Mouse (Mus musculus) intestine, embryonic 15.5 days (tissue): ENCODE measurements at regions not wholly inside any gene's neighbourhood (a gene's known extent, or its start where the extent isn't known, plus 50 kb on each side); places are given as distances from the start of the nearest gene placed in this dataset.

ENCODE experiments used
- ATAC-seq: fragments of 200-750 bp; cut with Nextera tagmentation; 2 replicates; pipeline ENCODE4 v1.8.0; 2017; ENCODE audit warnings: moderate TSS enrichment, moderate library complexity
- H3K27ac ChIP-seq: fragments of 300-500 bp; sonication (generic); 2 replicates; pipeline ENCODE4 v1.5.1; 2015; ENCODE audit warnings: mild to moderate bottlenecking, inconsistent platforms
- H3K27me3 ChIP-seq: fragments of 300-500 bp; sonication (generic); replicated peaks from 2 replicates; pipeline ENCODE4 v1.6.1; 2015; ENCODE audit warnings: inconsistent platforms
- H3K36me3 ChIP-seq: fragments of 300-500 bp; sonication (generic); 2 replicates; pipeline ENCODE4 v1.6.1; 2015; ENCODE audit warnings: inconsistent platforms
- H3K4me1 ChIP-seq: fragments of 300-500 bp; sonication (generic); replicated peaks from 2 replicates; pipeline ENCODE4 v1.6.1; 2015; ENCODE audit warnings: inconsistent platforms
- H3K4me2 ChIP-seq: fragments of 300-500 bp; sonication (generic); replicated peaks from 2 replicates; pipeline ENCODE4 v1.6.1; 2015; ENCODE audit warnings: mild to moderate bottlenecking, inconsistent platforms
- H3K4me3 ChIP-seq: fragments of 300-500 bp; sonication (generic); replicated peaks from 2 replicates; pipeline ENCODE4 v1.5.1; 2015; ENCODE audit warnings: inconsistent platforms
- H3K9ac ChIP-seq: fragments of 300-500 bp; sonication (generic); 2 replicates; pipeline ENCODE4 v1.6.1; 2015; ENCODE audit warnings: inconsistent platforms
- H3K9me3 ChIP-seq: fragments of 300-500 bp; sonication (generic); 2 replicates; pipeline ENCODE4 v1.6.1; 2016; ENCODE audit warnings: inconsistent platforms
- WGBS: fragments of 180-500 bp; shearing (Covaris S2); methylation state at CpG from one replicate; pipeline ENCODE4 v1.1.7; 2015; 5-methylcytosine and 5-hydroxymethylcytosine counted together

DNA sequence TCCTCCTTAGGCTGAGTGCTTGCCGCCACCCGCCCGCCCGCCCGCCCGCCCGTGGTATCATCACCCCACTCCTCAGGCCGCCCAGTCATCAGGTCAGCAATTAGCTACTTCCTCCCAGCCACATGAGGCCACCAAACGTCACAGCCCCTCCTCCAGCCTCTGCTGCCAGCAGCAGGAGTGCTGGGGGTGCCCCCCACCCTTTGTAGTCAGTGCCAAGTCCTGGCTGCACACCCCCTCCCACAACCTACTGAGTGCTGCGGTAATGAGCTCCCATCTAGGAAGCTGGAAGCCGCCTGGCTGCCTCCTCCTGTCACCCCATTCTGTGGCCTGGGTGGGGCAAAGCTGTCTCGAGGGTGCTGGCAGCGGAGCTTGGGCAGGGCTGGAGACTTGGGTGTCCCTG, 73.8 kb upstream of the 1600014C23Rik start:
- H3K36me3 ChIP-seq = no peaks in the 10 kb centered on the region
- peaks cover 9% of the 10 kb centered on the region; the same call in 1 of the 2 replicates for H3K27me3 ChIP-seq
- ATAC-seq = peak; percentile 52
- peak overlapping the region; percentile 18; the same call in 1 of the 2 replicates for H3K4me2 ChIP-seq
- H3K9me3 ChIP-seq = no peaks in the 10 kb centered on the region
- peaks cover 28% of the 10 kb centered on the region for H3K4me1 ChIP-seq
- H3K27ac ChIP-seq = no peak overlapping the region
- 38% methylated on average over 13 of the region's 13 CpGs for WGBS
- H3K4me3 ChIP-seq = no peak overlapping the region
- no peak overlapping the region for H3K9ac ChIP-seq

DNA sequence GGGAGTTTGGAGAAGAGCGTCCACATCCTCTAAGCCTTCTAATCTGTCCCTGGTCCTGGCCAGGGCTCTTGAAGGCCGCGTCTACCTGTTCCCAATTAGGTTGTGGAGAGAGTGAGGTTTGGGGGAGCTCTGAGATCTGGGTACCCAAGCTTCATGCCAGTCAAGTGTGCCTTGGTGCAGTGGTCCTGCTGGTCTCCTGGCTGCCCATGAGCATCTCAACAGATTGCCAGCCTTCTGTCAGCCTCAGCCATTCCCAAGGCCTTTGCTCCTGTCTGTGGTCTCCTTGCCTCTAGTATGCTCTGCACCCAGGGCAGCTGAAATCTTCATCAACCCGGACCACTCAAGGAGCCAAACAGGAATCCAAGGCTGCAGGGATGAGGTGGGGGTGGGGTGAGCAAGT, 73.2 kb upstream of the 1600014C23Rik start:
- peaks cover 28% of the 10 kb centered on the region for H3K4me1 ChIP-seq
- ATAC-seq = no peak
- no peak overlapping the region for H3K4me3 ChIP-seq
- no peak overlapping the region for H3K4me2 ChIP-seq
- no peak overlapping the region for H3K9ac ChIP-seq
- H3K27ac ChIP-seq = no peak overlapping the region
- H3K9me3 ChIP-seq = no peaks in the 10 kb centered on the region
- WGBS = 75% methylated on average over 4 of the region's 4 CpGs
- H3K27me3 ChIP-seq = peaks cover 9% of the 10 kb centered on the region; the same call in 1 of the 2 replicates
- H3K36me3 ChIP-seq = no peaks in the 10 kb centered on the region

DNA sequence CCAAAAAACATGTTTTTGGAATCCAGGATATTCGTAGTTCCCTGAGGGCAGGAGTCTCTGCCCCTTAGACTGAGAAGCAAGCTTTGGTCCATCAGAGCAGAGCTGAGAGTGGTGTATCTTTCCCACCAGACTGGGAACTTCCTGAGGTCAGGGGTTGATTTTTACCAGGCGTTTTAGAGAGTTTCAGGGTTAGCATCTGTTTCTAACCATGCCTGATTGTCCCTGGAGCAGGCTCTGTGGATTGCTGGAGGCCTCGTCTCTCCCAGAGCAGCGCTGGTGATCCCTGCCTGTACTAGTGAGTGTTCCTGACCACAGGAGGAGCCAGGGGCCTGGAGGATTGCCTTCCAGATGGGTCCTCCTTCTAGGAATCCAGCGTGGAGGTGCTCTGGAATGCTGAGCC, 72.8 kb upstream of the 1600014C23Rik start:
- no peaks in the 10 kb centered on the region for H3K9me3 ChIP-seq
- 55% methylated on average over 5 of the region's 5 CpGs for WGBS
- H3K27ac ChIP-seq = no peak overlapping the region
- no peak overlapping the region for H3K4me3 ChIP-seq
- H3K4me2 ChIP-seq = no peak overlapping the region
- H3K9ac ChIP-seq = no peak overlapping the region
- ATAC-seq = no peak
- no peaks in the 10 kb centered on the region for H3K36me3 ChIP-seq
- H3K27me3 ChIP-seq = peaks cover 9% of the 10 kb centered on the region; the same call in 1 of the 2 replicates
- peaks cover 28% of the 10 kb centered on the region for H3K4me1 ChIP-seq

DNA sequence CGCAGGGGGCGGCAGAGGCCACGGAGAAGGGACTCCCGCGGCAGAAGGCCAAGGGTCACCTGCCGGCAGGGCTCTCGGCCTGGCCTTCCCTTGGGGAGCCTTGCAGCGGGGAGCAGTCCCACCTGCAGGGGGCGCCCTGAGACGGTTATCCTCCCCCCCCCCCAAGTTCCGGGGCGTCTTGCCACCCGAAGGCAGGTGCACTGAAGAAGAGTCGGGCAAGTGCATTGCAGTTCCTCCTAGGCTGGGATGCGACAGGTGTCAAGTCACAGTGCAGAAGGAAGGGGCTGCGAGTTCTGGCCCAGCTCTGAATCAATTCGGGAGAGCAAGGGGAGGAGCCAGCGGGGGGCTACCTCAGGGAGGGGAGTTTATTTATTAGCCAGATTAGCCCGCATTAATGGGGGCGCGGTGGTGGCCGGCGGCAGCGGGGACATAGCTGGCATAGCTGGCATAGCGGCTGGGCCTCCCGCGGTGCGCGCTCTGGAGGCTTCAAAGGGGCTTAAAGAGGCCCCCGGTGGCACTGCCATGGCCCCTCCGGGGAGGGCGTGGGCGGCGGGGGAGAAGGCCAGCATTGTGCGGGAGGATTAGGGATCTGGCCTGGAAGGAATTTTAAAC, 71.9 kb upstream of the 1600014C23Rik start:
- H3K4me1 ChIP-seq = peaks cover 28% of the 10 kb centered on the region
- no peak overlapping the region for H3K27ac ChIP-seq
- WGBS = 10% methylated on average over 35 of the region's 35 CpGs
- H3K4me3 ChIP-seq = no peak overlapping the region
- 0 out of 2 replicates have a peak, but pooled peaks have one; percentile 16 for ATAC-seq
- H3K4me2 ChIP-seq = peak overlapping the region; percentile 42
- no peaks in the 10 kb centered on the region for H3K9me3 ChIP-seq
- H3K9ac ChIP-seq = no peak overlapping the region
- peaks cover 9% of the 10 kb centered on the region; the same call in 1 of the 2 replicates for H3K27me3 ChIP-seq
- H3K36me3 ChIP-seq = no peaks in the 10 kb centered on the region

DNA sequence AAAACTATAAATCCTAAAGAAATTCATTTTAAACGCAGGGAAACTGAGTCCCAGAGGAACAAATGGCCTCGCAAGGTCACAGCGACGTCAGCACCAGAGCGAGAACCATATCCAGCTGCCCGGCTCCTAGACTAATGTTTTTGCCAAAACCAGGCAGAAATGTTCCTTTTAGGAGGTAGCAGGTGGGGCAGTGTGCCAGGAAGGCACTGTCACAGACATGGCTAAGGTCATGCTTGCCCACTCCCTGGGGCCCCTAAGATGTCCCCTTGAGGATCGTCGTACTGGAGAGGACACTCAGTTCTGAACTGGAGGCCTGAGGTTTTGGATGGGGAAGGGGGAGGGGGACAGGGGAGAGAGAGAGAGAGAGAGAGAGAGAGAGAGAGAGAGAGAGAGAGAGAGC, 69.7 kb upstream of the 1600014C23Rik start:
- 93% methylated on average over 8 of the region's 8 CpGs for WGBS
- H3K9ac ChIP-seq = no peak overlapping the region
- no peaks in the 10 kb centered on the region for H3K36me3 ChIP-seq
- no peak for ATAC-seq
- no peak overlapping the region for H3K4me2 ChIP-seq
- H3K27ac ChIP-seq = no peak overlapping the region
- no peaks in the 10 kb centered on the region for H3K9me3 ChIP-seq
- H3K27me3 ChIP-seq = peaks cover 9% of the 10 kb centered on the region; the same call in 1 of the 2 replicates
- no peak overlapping the region for H3K4me3 ChIP-seq
- peaks cover 26% of the 10 kb centered on the region for H3K4me1 ChIP-seq

DNA sequence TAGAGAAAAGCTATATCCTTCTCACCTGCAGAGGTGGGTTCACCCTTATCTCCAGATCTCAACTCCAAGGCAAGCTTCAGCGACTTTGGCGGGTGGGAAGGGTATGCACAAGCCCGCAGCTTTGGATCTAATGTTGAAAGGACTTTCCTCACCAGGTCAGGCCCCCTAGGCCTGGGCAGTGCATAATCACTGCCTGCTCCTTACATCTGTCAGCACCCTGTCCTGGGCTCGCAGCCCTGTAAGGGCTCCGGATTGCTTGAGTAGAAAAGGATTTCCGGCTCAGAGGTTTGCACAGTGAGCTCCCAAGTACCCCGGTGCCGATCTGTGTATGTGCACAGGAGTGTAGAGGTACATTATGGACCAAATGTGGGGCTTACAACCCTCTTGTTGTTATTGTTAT, 68.8 kb upstream of the 1600014C23Rik start:
- Histone ChIP-seq H3K4me1 (peaks cover 18% of the 10 kb centered on the region), H3K4me3 (no peak overlapping the region), H3K4me2 (no peak overlapping the region), H3K9me3 (no peaks in the 10 kb centered on the region), H3K9ac (no peak overlapping the region), H3K36me3 (no peaks in the 10 kb centered on the region), H3K27me3 (peaks cover 9% of the 10 kb centered on the region; the same call in 1 of the 2 replicates), H3K27ac (no peak overlapping the region)
- no peak for ATAC-seq
- WGBS = 84% methylated on average over 8 of the region's 8 CpGs

DNA sequence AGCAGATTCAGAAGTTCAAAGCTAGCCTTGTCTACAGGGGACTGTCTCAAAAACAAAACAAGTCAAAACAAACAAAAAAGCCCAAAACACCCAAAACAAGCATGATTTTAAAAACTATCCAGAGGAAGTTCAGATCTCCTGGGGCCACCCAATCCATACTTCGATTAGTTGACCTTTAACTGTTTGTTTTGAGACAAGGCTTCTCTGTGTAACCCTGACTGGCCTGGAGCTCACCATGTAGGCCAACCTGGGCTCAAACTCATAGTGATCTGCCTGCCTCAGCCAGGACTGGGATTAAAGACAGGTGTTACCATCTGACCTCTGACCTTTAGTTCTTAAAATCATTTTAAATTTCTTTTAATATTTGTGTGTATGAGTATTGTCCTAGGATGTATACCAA, 66.1 kb upstream of the 1600014C23Rik start:
- H3K4me2 ChIP-seq = no peak overlapping the region
- WGBS = 89% methylated on average over 1 of the region's 1 CpGs

DNA sequence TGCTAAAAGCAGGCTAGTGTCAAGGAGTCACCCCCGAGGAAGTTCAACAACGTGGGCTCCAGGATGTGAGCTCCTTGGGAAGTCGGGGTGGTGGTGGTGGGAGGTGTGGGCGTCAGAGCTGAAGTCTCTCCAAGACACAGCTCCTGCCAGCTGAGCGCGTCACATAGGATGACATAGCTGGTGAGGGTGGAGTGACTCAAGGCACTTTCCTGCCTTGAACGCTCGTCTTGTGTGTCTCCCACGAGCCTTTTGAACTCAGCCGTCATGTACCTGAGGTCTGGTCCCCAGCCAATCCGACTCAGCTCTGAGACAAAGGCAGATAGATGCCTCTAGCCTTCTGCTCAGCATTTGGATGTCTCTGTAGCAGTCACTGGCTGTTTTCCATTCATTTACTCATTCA, 65.4 kb upstream of the 1600014C23Rik start:
- Histone ChIP-seq H3K4me1 (no peaks in the 10 kb centered on the region), H3K36me3 (no peaks in the 10 kb centered on the region), H3K27ac (no peak overlapping the region), H3K9me3 (no peaks in the 10 kb centered on the region), H3K27me3 (no peaks in the 10 kb centered on the region), H3K4me2 (no peak overlapping the region), H3K9ac (no peak overlapping the region), H3K4me3 (no peak overlapping the region)
- ATAC-seq = no peak
- WGBS = 64% methylated on average over 11 of the region's 11 CpGs

More for the DNA sequence above, 66.1 kb upstream of the 1600014C23Rik start:
- H3K4me1 ChIP-seq = no peaks in the 10 kb centered on the region
- H3K36me3 ChIP-seq = no peaks in the 10 kb centered on the region
- H3K27me3 ChIP-seq = peaks cover 3% of the 10 kb centered on the region; the same call in 1 of the 2 replicates
- H3K27ac ChIP-seq = no peak overlapping the region
- no peaks in the 10 kb centered on the region for H3K9me3 ChIP-seq
- ATAC-seq = no peak
- no peak overlapping the region for H3K9ac ChIP-seq
- no peak overlapping the region for H3K4me3 ChIP-seq

DNA sequence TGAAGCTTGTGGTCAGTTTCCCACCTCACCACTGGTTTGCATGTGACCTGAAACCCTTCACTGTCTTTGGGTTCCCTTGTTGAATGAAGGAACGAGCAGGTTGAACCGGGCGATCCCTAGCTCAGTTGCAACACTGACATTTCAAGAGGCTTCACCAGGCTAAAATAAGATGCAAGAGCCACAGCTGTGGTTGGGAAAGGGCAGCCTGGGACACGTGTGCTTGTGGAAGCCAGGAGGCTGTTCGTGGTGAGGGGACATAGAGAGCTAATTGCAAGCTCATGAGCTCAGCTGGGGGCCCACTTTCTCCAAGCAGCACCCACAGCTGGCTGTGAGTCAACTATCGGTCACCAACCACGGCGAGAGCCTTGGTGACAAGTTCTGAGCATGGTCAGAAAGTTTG, 64.8 kb upstream of the 1600014C23Rik start:
- Histone ChIP-seq H3K4me1 (no peaks in the 10 kb centered on the region), H3K27me3 (no peaks in the 10 kb centered on the region), H3K4me3 (no peak overlapping the region), H3K9me3 (no peaks in the 10 kb centered on the region), H3K36me3 (no peaks in the 10 kb centered on the region), H3K9ac (no peak overlapping the region), H3K27ac (no peak overlapping the region), H3K4me2 (no peak overlapping the region)
- no peak for ATAC-seq
- WGBS = 74% methylated on average over 8 of the region's 8 CpGs

DNA sequence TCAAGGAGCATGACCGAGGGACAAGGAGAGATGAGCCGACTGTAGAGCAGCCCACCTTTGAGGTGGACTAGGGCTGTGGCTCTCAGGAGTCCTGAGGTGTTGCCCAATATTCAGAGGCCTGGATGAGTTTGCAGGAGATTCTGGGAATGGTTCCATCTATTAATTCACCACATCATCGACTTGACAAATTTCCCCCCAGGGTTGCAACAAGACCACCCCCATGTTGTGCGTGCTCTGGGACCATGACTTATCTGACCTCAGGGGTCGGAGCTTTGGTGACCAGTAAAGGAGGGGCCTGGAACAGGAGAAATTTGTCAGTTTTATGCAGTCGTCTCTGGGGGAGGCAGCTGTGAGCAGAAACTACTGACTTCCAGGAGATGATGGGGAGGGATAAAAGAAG, 63.5 kb upstream of the 1600014C23Rik start:
- no peak overlapping the region for H3K27ac ChIP-seq
- 68% methylated on average over 6 of the region's 6 CpGs for WGBS
- no peak overlapping the region for H3K9ac ChIP-seq
- no peaks in the 10 kb centered on the region for H3K9me3 ChIP-seq
- no peaks in the 10 kb centered on the region for H3K27me3 ChIP-seq
- H3K4me2 ChIP-seq = no peak overlapping the region
- H3K4me1 ChIP-seq = no peaks in the 10 kb centered on the region
- ATAC-seq = no peak
- H3K4me3 ChIP-seq = no peak overlapping the region
- H3K36me3 ChIP-seq = no peaks in the 10 kb centered on the region

DNA sequence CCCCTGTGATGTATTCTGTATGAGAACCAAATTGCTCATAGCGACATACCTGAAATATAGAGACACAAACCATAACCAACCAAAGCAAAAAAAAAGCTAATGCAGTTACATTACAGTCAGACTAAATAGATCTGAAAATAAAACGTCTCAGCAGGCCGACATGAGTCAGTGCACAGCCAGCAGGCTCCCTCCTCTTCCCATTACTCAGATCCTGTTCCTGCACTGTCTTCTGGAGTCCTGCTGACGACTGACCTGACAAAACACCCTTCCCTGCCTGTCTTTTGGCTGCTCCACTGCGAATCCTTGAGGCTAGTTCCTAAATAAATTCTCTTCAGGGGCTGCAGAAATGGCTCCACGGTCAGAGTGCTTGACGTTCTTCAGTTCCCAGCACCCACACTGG, 61.3 kb upstream of the 1600014C23Rik start:
- no peaks in the 10 kb centered on the region for H3K36me3 ChIP-seq
- no peak overlapping the region for H3K27ac ChIP-seq
- no peak overlapping the region for H3K4me3 ChIP-seq
- H3K9me3 ChIP-seq = no peaks in the 10 kb centered on the region
- no peak for ATAC-seq
- H3K27me3 ChIP-seq = no peaks in the 10 kb centered on the region
- no peaks in the 10 kb centered on the region for H3K4me1 ChIP-seq
- H3K4me2 ChIP-seq = no peak overlapping the region
- WGBS = 77% methylated on average over 7 of the region's 7 CpGs
- H3K9ac ChIP-seq = no peak overlapping the region

DNA sequence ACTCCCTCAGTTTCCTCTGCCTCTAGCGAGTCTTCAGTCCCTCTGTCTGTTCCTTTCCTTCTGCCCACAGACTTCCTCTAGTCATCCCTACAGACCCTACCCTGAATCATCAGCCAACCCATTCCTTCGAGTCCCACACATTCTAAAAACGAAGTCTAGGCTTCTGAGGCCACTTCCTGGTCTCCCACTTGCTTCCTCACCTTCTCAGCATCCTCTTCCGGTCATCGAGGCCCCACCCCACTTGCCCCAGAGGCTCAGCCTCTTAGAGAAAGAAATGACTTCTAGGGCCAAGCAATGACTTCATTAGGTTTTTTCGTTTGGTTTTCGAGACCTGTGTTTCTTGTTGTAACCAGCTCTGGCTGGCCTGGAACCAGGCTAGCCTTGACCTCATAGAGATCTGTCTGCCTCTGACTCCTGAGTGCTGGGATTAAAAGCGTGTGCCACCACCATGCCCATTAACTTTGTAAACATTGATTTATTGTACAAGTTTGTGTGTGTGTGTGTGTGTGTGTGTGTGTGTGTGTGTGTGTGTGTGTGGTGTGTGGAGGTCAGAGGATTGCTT, 57.4 kb upstream of the 1600014C23Rik start:
- no peak overlapping the region for H3K27ac ChIP-seq

DNA sequence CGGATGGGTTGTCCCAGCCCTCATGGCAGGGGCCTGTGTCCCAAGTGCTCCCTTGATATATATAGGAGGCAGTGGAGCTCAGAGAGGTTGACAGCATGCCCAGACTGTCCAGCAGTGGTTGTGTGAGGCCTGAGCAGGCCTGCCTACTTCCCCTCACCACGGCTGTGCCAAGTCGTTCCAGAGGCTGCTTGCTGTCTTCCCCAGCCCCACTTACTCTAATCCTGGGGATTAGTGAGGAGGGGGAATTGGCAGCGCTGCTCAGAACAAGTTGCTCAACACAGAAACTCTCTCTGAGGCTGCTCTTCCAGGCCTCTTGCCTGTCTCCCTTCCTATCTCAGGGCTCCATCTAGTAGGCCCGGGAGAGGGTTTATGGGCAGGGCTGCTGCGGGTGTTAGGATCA, 56.1 kb upstream of the 1600014C23Rik start:
- H3K27me3 ChIP-seq = no peaks in the 10 kb centered on the region
- WGBS = 50% methylated on average over 6 of the region's 6 CpGs
- 0 out of 2 replicates have a peak, but pooled peaks cover 6% of the 10 kb centered on the region for H3K4me1 ChIP-seq
- no peak overlapping the region for H3K9ac ChIP-seq
- 0 out of 2 replicates have a peak, but pooled peaks have one; percentile 36 for ATAC-seq
- no peak overlapping the region for H3K27ac ChIP-seq
- H3K36me3 ChIP-seq = no peaks in the 10 kb centered on the region
- no peaks in the 10 kb centered on the region for H3K9me3 ChIP-seq
- no peak overlapping the region for H3K4me2 ChIP-seq
- no peak overlapping the region for H3K4me3 ChIP-seq

More for the DNA sequence above, 57.4 kb upstream of the 1600014C23Rik start:
- 0 out of 2 replicates have a peak, but pooled peaks cover 4% of the 10 kb centered on the region for H3K4me1 ChIP-seq
- no peak overlapping the region for H3K4me3 ChIP-seq
- H3K27me3 ChIP-seq = no peaks in the 10 kb centered on the region
- H3K9me3 ChIP-seq = no peaks in the 10 kb centered on the region
- no peak for ATAC-seq
- no peak overlapping the region for H3K4me2 ChIP-seq
- H3K9ac ChIP-seq = no peak overlapping the region
- H3K36me3 ChIP-seq = no peaks in the 10 kb centered on the region
- WGBS = 74% methylated on average over 8 of the region's 8 CpGs
